Comparison of ENCODE assay signal across 8 mouse cellular contexts in the genomic region with DNA sequence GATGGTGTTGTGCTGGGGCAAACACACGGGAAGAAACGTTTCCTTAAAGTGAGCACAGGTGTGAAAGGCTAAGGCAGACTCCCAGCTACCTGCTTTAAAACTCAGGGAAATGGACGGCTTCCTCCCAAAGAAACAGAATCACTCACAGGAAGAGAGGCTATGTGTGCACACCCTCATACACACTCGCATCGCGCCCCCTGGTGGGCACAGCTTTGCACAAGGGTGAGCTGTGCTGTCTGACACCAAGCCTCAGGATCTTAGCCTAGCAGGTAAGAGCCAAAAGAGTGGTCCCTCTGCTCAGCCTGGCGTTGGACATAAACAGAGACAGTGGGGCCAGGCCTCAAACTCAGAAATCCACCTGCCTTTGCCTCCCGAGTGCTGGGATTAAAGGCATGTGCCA. TPM values are rescaled to one million over a fixed set of nuclear protein-coding genes. Genes with fewer than 3 reads are reported as not detected.
A peak's percentile ranks its signal among the peaks of the same experiment; 100 is the strongest.
DNase-seq lines count a peak whose midpoint lies in the region; ATAC-seq and TF ChIP-seq lines count a peak whose summit lies in the region.

No protein-coding gene starts in this region.

- no peak overlapping the region for H3K4me2 ChIP-seq in heart, embryonic 11.5 days
- no peak overlapping the region for H3K4me2 ChIP-seq in limb, embryonic 13.5 days (replicated peaks)
- no peak overlapping the region for H3K4me2 ChIP-seq in midbrain, postnatal 0 days (ENCODE audit: low read depth, low read length, poor library complexity, severe bottlenecking)

- no peak overlapping the region for H3K4me3 ChIP-seq in heart, embryonic 11.5 days (ENCODE audit: low read depth, low read length)
- no peak overlapping the region for H3K4me3 ChIP-seq in kidney, adult 2 months (ENCODE audit: insufficient read depth, low read depth, low read length)
- H3K4me3 ChIP-seq in limb, embryonic 13.5 days, result no peak overlapping the region
- H3K4me3 ChIP-seq in midbrain, postnatal 0 days (ENCODE audit: low read depth, low read length), result no peak overlapping the region

- DNase-seq in heart, adult 11 months, result peak; percentile 97
- DNase-seq in embryo, embryonic 11.5 days (ENCODE audit: low read depth, low spot score), result peak; percentile 74
- peak; percentile 93 for DNase-seq in kidney, adult 2 months
- DNase-seq in midbrain, postnatal 0 days (ENCODE audit: low spot score), result peak; percentile 89
- DNase-seq in spleen, postnatal 14 days (ENCODE audit: low spot score in 2 of 2), result peak; percentile 72 to 86

- WGBS in heart, embryonic 11.5 days (ENCODE audit: insufficient replicate concordance), result 2% methylated on average over 8 of the region's 8 CpGs
- WGBS in kidney, adult 2 months, result 4% methylated on average over 8 of the region's 8 CpGs
- WGBS in limb, embryonic 13.5 days, result 6% methylated on average over 8 of the region's 8 CpGs
- 7% methylated on average over 8 of the region's 8 CpGs for WGBS in midbrain, postnatal 0 days

- H3K9ac ChIP-seq in heart, embryonic 11.5 days (ENCODE audit: low read depth, low read length), result no peak overlapping the region
- H3K9ac ChIP-seq in limb, embryonic 13.5 days, result no peak overlapping the region
- no peak overlapping the region for H3K9ac ChIP-seq in midbrain, postnatal 0 days (replicated peaks; ENCODE audit: low read length, poor library complexity, severe bottlenecking)

- ATAC-seq in heart, embryonic 11.5 days (replicated peaks; ENCODE audit: insufficient number of reproducible peaks, low FRiP score, low TSS enrichment), result no peak
- ATAC-seq in granulocyte monocyte progenitor cell, adult 5-6 weeks (replicated peaks; ENCODE audit: poor library complexity, severe bottlenecking), result peak; percentile 66
- peak; percentile 70; the same call in 1 of the 2 replicates for ATAC-seq in limb, embryonic 13.5 days (ENCODE audit: low FRiP score, low read depth)
- peak; percentile 49; the same call in 1 of the 2 replicates for ATAC-seq in midbrain, postnatal 0 days (ENCODE audit: low FRiP score)

- no peaks in the 10 kb centered on the region for H3K36me3 ChIP-seq in heart, embryonic 11.5 days (ENCODE audit: control insufficient read depth, insufficient read depth, low read length)
- H3K36me3 ChIP-seq in kidney, adult 2 months (ENCODE audit: control insufficient read depth, insufficient read depth, low read length), result no peaks in the 10 kb centered on the region
- H3K36me3 ChIP-seq in limb, embryonic 13.5 days, result no peaks in the 10 kb centered on the region
- no peaks in the 10 kb centered on the region for H3K36me3 ChIP-seq in midbrain, postnatal 0 days (ENCODE audit: insufficient read depth, low read length)

- TF ChIP-seq POLR2A in kidney, adult 2 months (IDR thresholded peaks at IDR 0.05; ENCODE audit: low read depth, low read length), result no peak

- H3K9me3 ChIP-seq in heart, embryonic 11.5 days (replicated peaks; ENCODE audit: control insufficient read depth, low read length), result no peaks in the 10 kb centered on the region
- H3K9me3 ChIP-seq in limb, embryonic 13.5 days, result no peaks in the 10 kb centered on the region
- H3K9me3 ChIP-seq in midbrain, postnatal 0 days (ENCODE audit: low read length), result no peaks in the 10 kb centered on the region

- TF ChIP-seq CTCF in kidney, adult 2 months (conservative IDR thresholded peaks at IDR 0.05; ENCODE audit: insufficient read depth, insufficient read length, low read depth, low read length), result peak; percentile 96
- peak; percentile 87 for TF ChIP-seq CTCF in midbrain, postnatal 0 days (IDR thresholded peaks at IDR 0.05)

- H3K27ac ChIP-seq in heart, embryonic 11.5 days (ENCODE audit: low read depth, low read length), result no peak overlapping the region
- no peak overlapping the region for H3K27ac ChIP-seq in kidney, adult 2 months (ENCODE audit: insufficient read depth, low read depth, low read length)
- no peak overlapping the region for H3K27ac ChIP-seq in limb, embryonic 13.5 days
- no peak overlapping the region for H3K27ac ChIP-seq in midbrain, postnatal 0 days (ENCODE audit: low read depth, low read length)

- no peaks in the 10 kb centered on the region for H3K4me1 ChIP-seq in heart, embryonic 11.5 days (ENCODE audit: control insufficient read depth, insufficient read depth, low read length)
- no peaks in the 10 kb centered on the region for H3K4me1 ChIP-seq in kidney, adult 2 months (ENCODE audit: control insufficient read depth, insufficient read depth, low read length)
- peaks cover 6% of the 10 kb centered on the region; the same call in 1 of the 2 replicates for H3K4me1 ChIP-seq in limb, embryonic 13.5 days
- no peaks in the 10 kb centered on the region for H3K4me1 ChIP-seq in midbrain, postnatal 0 days (ENCODE audit: insufficient read depth, low read length)

- H3K27me3 ChIP-seq in heart, embryonic 11.5 days (ENCODE audit: control insufficient read depth, insufficient read depth, low read length), result peaks cover 16% of the 10 kb centered on the region
- no peaks in the 10 kb centered on the region for H3K27me3 ChIP-seq in kidney, adult 2 months (replicated peaks; ENCODE audit: control insufficient read depth, insufficient read depth, low read length)
- peaks cover 24% of the 10 kb centered on the region for H3K27me3 ChIP-seq in limb, embryonic 13.5 days
- no peaks in the 10 kb centered on the region for H3K27me3 ChIP-seq in midbrain, postnatal 0 days (ENCODE audit: insufficient read depth, low read length)

RNA-seq across cellular contexts. Expression of a gene that starts 7.2 kb away (rescaled TPM):
- polyA plus RNA-seq in heart, embryonic 11.5 days (2014; fragmentation: Nextera tagmentation; extraction: Ambion mirVana), result 20.6 and 26.1 TPM in 2 replicates
- total RNA-seq in granulocyte monocyte progenitor cell, adult 5-6 weeks (2014; fragmentation: Nextera tagmentation), result 3.5 and 6.3 TPM in 2 replicates
- total RNA-seq in granulocyte monocyte progenitor cell, adult 5-6 weeks (2017), result 1.3 and 1.6 TPM in 2 replicates
- 10.2 and 13.2 TPM in 2 replicates for polyA plus RNA-seq in kidney, adult 2 months (2012; rRNA removed)
- polyA plus RNA-seq in limb, embryonic 13.5 days (2015; fragmentation: Nextera tagmentation; extraction: Ambion mirVana), result 20.8 and 20.9 TPM in 2 replicates
- total RNA-seq in midbrain, postnatal 0 days (2014; rRNA removed), result 185 and 264 TPM in 2 replicates
- polyA plus RNA-seq in midbrain, postnatal 0 days (2015; fragmentation: Nextera tagmentation; extraction: Ambion mirVana), result 424 and 430 TPM in 2 replicates

RNA-seq across cellular contexts. Expression of a gene that starts 21.7 kb away (rescaled TPM):
- 21.5 and 24.2 TPM in 2 replicates for polyA plus RNA-seq in heart, embryonic 11.5 days (2014; fragmentation: Nextera tagmentation; extraction: Ambion mirVana)
- total RNA-seq in granulocyte monocyte progenitor cell, adult 5-6 weeks (2014; fragmentation: Nextera tagmentation), result 7.9 and 20.5 TPM in 2 replicates
- total RNA-seq in granulocyte monocyte progenitor cell, adult 5-6 weeks (2017), result 6.2 and 9.6 TPM in 2 replicates
- polyA plus RNA-seq in kidney, adult 2 months (2012; rRNA removed), result 32.3 and 33.4 TPM in 2 replicates
- polyA plus RNA-seq in limb, embryonic 13.5 days (2015; fragmentation: Nextera tagmentation; extraction: Ambion mirVana), result 48.5 and 55.8 TPM in 2 replicates
- 39.5 and 40.9 TPM in 2 replicates for total RNA-seq in midbrain, postnatal 0 days (2014; rRNA removed)
- 17.7 and 18.1 TPM in 2 replicates for polyA plus RNA-seq in midbrain, postnatal 0 days (2015; fragmentation: Nextera tagmentation; extraction: Ambion mirVana)

Comparison
In these comparisons a context has a peak if more than half of its experiments do, and no peak if none do; other contexts are left out.
1. RNA of a gene that starts 7.2 kb away (polyA plus RNA-seq): 424 to 430 TPM in midbrain, postnatal 0 days; 20.8 to 20.9 TPM in limb, embryonic 13.5 days, 20.6 to 26.1 TPM in heart, embryonic 11.5 days and 10.2 to 13.2 TPM in kidney, adult 2 months; every median in the first group is over 10 times any median in the second.
2. Peak in every context shown above with its lines, with median percentiles within 50 percentile points of each other: DNase-seq.